Mouse (Mus musculus) layer of hippocampus, adult 2 months (tissue): ENCODE results near the gene Gm9887. TPM values are rescaled to one million over a fixed set of nuclear protein-coding genes. Genes with fewer than 3 reads are reported as not detected.
A peak's percentile ranks its signal among the peaks of the same experiment; 100 is the strongest.
"Not testable (repeated sequence)": the region's sequence is repeated elsewhere in the genome, so short reads cannot be mapped to it uniquely, and the experiment has no call there.

Experiments used
- DNase-seq, 2 experiments: peaks; one replicate each; pipeline ENCODE4 v3.0.0; 2022; ENCODE audit warnings: low spot score in 2 of 2
- H3K27ac ChIP-seq: fragments of 200-600 bp; 2 replicates; pipeline ENCODE4 v1.8.1; 2022
- H3K4me3 ChIP-seq: fragments of 200-600 bp; 2 replicates; pipeline ENCODE4 v1.8.1; 2022; ENCODE audit warnings: mild to moderate bottlenecking
- CTCF ChIP-seq: fragments of 200-600 bp; conservative IDR thresholded peaks from 2 replicates; pipeline ENCODE4 v1.8.1; 2022; ENCODE audit warnings: antibody characterized with exemption, mild to moderate bottlenecking, moderate library complexity
- total RNA-seq, 2 experiments: library from RNA; stranded (reverse); gene quantifications; 2 replicates each; pipeline ENCODE4 v1.2.3; 2021

Gene Gm9887
- total RNA-seq, 2 experiments from 2014 or later = 0.61 to 1.1 TPM

DNA sequence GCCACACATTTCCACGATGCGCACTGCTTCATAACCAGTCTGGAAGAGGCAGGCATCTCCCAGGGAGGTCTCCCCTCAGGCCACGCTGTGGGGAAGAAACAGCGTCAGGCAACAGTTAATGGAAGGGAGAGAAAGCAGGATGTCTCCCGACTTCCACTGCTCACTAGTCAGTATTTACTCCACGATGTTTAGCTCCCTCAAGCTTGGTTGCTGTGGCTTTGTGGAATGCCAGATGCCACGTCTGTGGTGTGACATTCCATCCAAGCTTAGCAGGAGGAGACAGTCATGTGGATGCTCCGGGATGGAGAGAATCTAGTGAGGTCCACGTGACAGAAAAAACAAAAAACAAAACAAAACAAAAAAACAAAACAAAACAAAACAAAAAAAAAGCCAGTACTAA lies 29.8 kb upstream of the Gm9887 start:
- no peak for DNase-seq
- H3K27ac ChIP-seq = no peak overlapping the region

DNA sequence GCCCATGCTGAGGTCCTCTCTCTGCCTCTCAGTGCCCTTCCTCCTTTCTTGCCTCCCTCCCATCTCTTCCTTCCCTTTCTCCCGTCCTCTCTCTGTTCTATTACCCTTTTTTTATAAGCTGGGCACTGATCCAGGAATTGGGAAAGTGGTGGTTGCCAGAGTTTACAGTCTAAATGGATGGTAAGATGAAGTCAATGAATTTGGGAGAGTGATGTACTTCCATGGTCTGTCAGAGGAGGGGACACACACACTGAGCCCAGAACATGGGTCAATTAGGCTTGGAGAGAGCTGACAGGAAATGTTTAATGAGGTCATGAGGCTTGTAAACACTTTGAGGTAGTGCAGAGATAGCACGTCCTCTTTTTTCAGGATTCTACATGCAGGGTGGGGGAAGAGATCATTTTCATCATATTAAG lies 28.6 kb upstream of the Gm9887 start:
- Histone ChIP-seq H3K27ac (no peak overlapping the region), H3K4me3 (no peak overlapping the region)
- no peak for TF ChIP-seq CTCF
- no peak for DNase-seq

More for the DNA sequence above, 29.8 kb upstream of the Gm9887 start:
- TF ChIP-seq CTCF = no peak
- no peak overlapping the region for H3K4me3 ChIP-seq

DNA sequence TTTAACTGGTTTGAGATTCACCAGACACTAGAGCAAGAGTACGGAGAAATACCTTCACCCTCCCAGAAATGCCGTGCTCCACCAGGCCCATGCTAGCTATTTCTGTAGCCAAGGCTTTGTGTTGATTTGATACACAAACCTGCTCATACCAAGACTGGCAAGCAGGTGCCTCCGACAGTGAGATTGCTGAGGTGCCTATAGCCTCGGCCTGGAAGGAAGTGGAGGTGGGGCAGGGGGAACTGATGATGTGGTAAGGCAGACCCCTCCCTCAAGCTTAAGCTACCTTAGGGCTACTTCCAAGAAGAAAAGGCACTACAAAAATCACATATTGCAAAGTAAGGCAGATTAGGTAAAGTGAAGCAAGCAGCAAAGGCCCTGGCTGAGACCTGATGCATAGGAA lies 28.1 kb upstream of the Gm9887 start:
- H3K27ac ChIP-seq = no peak overlapping the region
- no peak for TF ChIP-seq CTCF
- H3K4me3 ChIP-seq = no peak overlapping the region
- no peak for DNase-seq

DNA sequence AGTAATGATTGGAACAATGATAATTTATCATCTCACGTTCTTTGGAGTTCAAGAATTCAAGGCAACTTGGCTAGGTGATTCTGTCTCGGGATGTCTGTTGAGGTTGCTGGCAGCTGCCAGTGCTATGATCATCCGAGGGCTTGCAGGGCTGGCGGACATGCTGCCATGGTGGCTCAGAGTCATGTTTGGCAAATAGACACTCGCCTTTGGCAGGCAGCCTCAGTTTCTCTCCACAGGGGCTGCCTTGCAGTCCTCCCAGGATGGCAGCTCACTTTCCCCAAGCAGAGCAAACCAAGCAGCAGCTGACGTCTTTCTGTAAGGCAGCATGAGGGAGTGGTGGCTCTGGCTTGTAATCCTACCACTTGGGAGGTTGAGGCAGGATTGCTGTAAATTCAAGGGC lies 22.2 kb upstream of the Gm9887 start:
- DNase-seq = no peak
- no peak overlapping the region for H3K27ac ChIP-seq
- TF ChIP-seq CTCF = no peak
- no peak overlapping the region for H3K4me3 ChIP-seq

DNA sequence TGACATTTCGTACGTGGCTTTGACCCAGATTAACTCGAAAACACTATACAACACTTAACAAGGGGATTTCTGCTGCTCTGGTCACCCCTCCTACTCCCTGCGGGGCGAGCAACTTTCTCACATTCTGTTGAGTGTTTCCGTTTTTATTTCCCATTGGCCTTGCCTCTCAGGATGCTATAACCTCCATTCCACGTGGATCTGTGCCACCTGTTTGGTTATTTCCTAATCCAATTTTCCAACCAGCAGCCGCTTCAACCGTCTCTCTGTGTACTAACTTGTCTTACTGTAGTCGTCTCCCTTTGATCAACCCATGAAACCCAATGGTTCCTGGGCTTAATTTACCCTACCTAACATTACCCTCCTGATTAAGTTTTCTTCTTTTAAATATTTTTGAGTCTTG lies 20.8 kb upstream of the Gm9887 start:
- Histone ChIP-seq H3K4me3 (no peak overlapping the region), H3K27ac (no peak overlapping the region)
- no peak for DNase-seq
- no peak for TF ChIP-seq CTCF

- H3K4me3 ChIP-seq = no peak overlapping the region
- no peak for DNase-seq
- no peak overlapping the region for H3K27ac ChIP-seq
- TF ChIP-seq CTCF = no peak
These were observed 17.9 kb upstream of the Gm9887 start for GRCm38 (mm10) chr12:69390000-69390698.

DNA sequence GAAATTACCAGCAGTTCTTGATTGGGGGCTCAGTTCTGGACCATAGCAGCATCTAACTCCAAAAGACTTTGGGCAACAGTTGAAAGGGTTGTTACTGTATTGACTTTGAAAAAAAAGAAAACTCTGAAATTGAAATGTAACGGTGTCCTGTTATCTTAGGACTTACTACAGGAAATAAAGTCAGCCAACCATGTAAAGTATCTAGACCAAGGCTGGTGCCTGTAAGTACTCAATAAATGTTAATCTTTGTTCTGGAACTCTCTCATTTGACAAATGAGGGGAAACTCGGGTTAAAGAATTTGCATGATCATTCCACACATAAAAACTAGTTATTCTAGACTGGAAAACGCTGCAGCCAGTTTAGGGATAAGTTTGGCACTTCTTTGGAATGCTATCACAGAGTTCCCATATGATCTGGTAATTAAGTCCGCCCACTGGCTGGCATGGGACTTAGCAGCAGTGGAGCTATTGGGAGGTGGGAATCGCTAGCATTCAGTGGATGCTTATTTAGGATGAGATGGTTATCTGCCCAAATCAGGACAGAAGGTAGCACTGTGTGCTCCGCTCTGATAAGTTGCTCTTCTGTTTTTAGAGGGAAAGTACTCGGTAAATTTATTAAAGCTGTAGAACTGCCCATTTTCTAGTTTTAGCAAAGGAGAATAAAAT lies 17.1 kb upstream of the Gm9887 start:
- Histone ChIP-seq H3K4me3 (no peak overlapping the region), H3K27ac (no peak overlapping the region)
- DNase-seq = peak; percentile 15 to 39
- no peak for TF ChIP-seq CTCF

GRCm38 (mm10) chr12:69388321-69388869 lies 16.1 kb upstream of the Gm9887 start:
- TF ChIP-seq CTCF = no peak
- no peak overlapping the region for H3K27ac ChIP-seq
- no peak for DNase-seq
- H3K4me3 ChIP-seq = no peak overlapping the region

- not testable (repeated sequence) for H3K4me3 ChIP-seq, DNase-seq, H3K27ac ChIP-seq
These were observed 14.0 kb upstream of the Gm9887 start for GRCm38 (mm10) chr12:69386281-69386732.

DNA sequence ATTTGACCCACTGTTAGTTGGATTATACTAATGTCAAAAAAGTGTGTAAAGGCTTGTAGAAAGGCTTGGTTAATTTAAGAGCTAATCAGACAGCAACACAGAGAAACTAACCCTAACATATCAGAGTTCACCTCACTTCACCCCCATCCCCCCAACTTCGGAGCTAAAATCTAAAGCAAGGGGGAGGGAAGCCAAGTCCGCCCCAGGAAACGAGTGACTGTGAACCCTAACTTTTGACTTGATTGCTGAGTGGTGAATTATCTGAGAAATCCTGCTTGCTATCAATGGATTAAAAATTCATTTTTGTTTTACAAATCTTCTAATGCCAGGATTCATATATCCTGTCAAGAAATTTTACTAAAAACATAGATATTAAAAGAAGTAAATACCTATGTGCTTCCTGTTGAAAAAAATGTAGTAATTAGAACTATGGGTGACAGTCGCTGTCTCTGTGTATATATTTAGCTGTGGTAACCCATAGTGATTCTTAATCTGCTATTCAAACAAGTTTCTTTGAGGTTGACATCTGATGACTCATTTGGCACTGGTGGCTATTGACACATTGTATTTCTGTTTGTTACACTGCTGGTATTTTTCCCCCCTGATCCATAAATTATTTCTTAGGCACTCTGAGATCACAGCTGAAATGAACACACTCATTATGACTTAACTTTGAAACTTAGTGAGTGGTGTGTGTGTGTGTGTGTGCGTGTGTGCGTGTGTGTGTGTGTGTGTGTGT lies 13.5 kb upstream of the Gm9887 start:
- H3K4me3 ChIP-seq = no peak overlapping the region
- H3K27ac ChIP-seq = no peak overlapping the region
- no peak for DNase-seq
- TF ChIP-seq CTCF = no peak

- Histone ChIP-seq H3K4me3 (no peak overlapping the region), H3K27ac (no peak overlapping the region)
- no peak for DNase-seq
- no peak for TF ChIP-seq CTCF
These were observed 12.3 kb upstream of the Gm9887 start for GRCm38 (mm10) chr12:69384606-69385005.

- H3K4me3 ChIP-seq = no peak overlapping the region
- H3K27ac ChIP-seq = no peak overlapping the region
- DNase-seq = no peak
- TF ChIP-seq CTCF = no peak
These were observed 10.6 kb upstream of the Gm9887 start for GRCm38 (mm10) chr12:69382880-69383279.
